Mouse (Mus musculus) urinary bladder, postnatal 0 days (tissue): Measurements from ENCODE around the gene Gpr146. TPM values are rescaled to one million over a fixed set of nuclear protein-coding genes. Genes with fewer than 3 reads are reported as not detected.

Experiments used
- microRNA counts: library from miRNA; unstranded; fragments of <30 nt; microRNA quantifications from one replicate; lab custom pipeline; 2016
- microRNA-seq: library from miRNA; unstranded; fragments of <30 nt; microRNA quantifications from one replicate; pipeline ENCODE4, GENCODE M21; 2016
- polyA plus RNA-seq: library from polyadenylated mRNA; unstranded; fragments of >200 nt; fragmentation: Nextera tagmentation; extraction: Ambion mirVana; gene quantifications from 2 replicates; pipeline ENCODE4 v1.2.1, GENCODE M21; 2015

The Gpr146 gene
- 3.3 and 4.7 TPM in 2 replicates for polyA plus RNA-seq

GRCm38 (mm10) chr5:139377468-139378270 lies at the start of gene Gpr146:
Gene Gpr146, plus strand, starts transcription at chr5:139377697.

GRCm38 (mm10) chr5:139351134-139351533 lies 26.4 kb upstream of the Gpr146 start, which contains the start of gene Cox19:
Gene Cox19, minus strand, starts transcription at chr5:139351418.

GRCm38 (mm10) chr5:139352317-139352716 lies 25.2 kb upstream of the Gpr146 start, which contains the start of gene Cyp2w1:
Gene Cyp2w1, plus strand, starts transcription at chr5:139352617.

GRCm38 (mm10) chr5:139404801-139405401 lies 27.4 kb downstream of the Gpr146 start, which contains the start of gene C130050O18Rik:
Gene C130050O18Rik, plus strand, starts transcription at chr5:139405280.

GRCm38 (mm10) chr5:139423026-139423865 lies 45.7 kb downstream of the Gpr146 start, which contains the start of gene Gper1:
Gene Gper1, plus strand, starts transcription at chr5:139423151.

MicroRNAs within 50 kb of the gene (microRNA counts, 519-probe panel; counts per million panel counts)
- microRNA mmu-miR-339-3p (lab: Ali Mortazavi, UCI) (not detected), microRNA mmu-miR-339-5p (lab: Ali Mortazavi, UCI) (not detected)

Small RNA genes lying within 50 kb of the gene (microRNA-seq; reads per million reads assigned to microRNA genes)
- gene Mir339 = 326 reads per million, percentile 60 among the genes with 10 or more reads in this experiment

Other genes with a start within 250 kb of the Gpr146 start
- gene Prkar1b, start 227.7 kb upstream of the Gpr146 start, polyA plus RNA-seq = 16.6 and 17.0 TPM in 2 replicates
- gene Dnaaf5, start 227.5 kb upstream of the Gpr146 start, polyA plus RNA-seq = 3.0 and 4.0 TPM in 2 replicates
- 38.6 and 45.2 TPM in 2 replicates for gene Sun1, start 177.1 kb upstream of the Gpr146 start, polyA plus RNA-seq
- gene Get4, start 125.4 kb upstream of the Gpr146 start, polyA plus RNA-seq = 179 and 183 TPM in 2 replicates
- gene Adap1, start 52.1 kb upstream of the Gpr146 start, polyA plus RNA-seq = 31.0 and 33.1 TPM in 2 replicates
- gene Cox19, start 26.3 kb upstream of the Gpr146 start, polyA plus RNA-seq = 55.6 and 55.7 TPM in 2 replicates
- gene Cyp2w1, start 25.1 kb upstream of the Gpr146 start, polyA plus RNA-seq = not detected in 2 replicates
- 0.51 and 2.6 TPM in 2 replicates for gene C130050O18Rik, start 27.6 kb downstream of the Gpr146 start, polyA plus RNA-seq
- gene Gper1, start 45.5 kb downstream of the Gpr146 start, polyA plus RNA-seq = 1.1 and 1.6 TPM in 2 replicates
- gene 3110082I17Rik, start 82.8 kb downstream of the Gpr146 start, polyA plus RNA-seq = 17.8 and 19.2 TPM in 2 replicates
- 7.8 and 8.0 TPM in 2 replicates for gene Zfand2a, start 106.9 kb downstream of the Gpr146 start, polyA plus RNA-seq
- gene Uncx, start 165.8 kb downstream of the Gpr146 start, polyA plus RNA-seq = not detected in 2 replicates